Mouse (Mus musculus): ENCODE measurements around the gene Flt3l. TPM values are rescaled to one million over a fixed set of nuclear protein-coding genes. Genes with fewer than 3 reads are reported as not detected.
"Not testable (repeated sequence)": the region's sequence is repeated elsewhere in the genome, so short reads cannot be mapped to it uniquely, and the experiment has no call there.

Gene Flt3l
- polyA plus RNA-seq, 1 experiment from 2014 or later, result 0.85 TPM

- H3K27ac ChIP-seq, result peak overlapping the region; percentile 82; the same call in 1 of the 2 replicates
- no peaks in the 10 kb centered on the region for H3K9me3 ChIP-seq
- DNase-seq (ENCODE audit: low spot score), result no peak
- H3K36me3 ChIP-seq, result no peaks in the 10 kb centered on the region
- peaks cover 29% of the 10 kb centered on the region for H3K4me1 ChIP-seq (replicated peaks)
- 79% methylated on average over 3 of the region's 3 CpGs for WGBS
- peak overlapping the region; percentile 66 for H3K4me3 ChIP-seq
- peaks cover 40% of the 10 kb centered on the region for H3K27me3 ChIP-seq (ENCODE audit: insufficient read depth, poor library complexity, severe bottlenecking)
Observed at GRCm38 (mm10) chr7:45135370-45135769, 862 bp downstream of the Flt3l start.

DNA sequence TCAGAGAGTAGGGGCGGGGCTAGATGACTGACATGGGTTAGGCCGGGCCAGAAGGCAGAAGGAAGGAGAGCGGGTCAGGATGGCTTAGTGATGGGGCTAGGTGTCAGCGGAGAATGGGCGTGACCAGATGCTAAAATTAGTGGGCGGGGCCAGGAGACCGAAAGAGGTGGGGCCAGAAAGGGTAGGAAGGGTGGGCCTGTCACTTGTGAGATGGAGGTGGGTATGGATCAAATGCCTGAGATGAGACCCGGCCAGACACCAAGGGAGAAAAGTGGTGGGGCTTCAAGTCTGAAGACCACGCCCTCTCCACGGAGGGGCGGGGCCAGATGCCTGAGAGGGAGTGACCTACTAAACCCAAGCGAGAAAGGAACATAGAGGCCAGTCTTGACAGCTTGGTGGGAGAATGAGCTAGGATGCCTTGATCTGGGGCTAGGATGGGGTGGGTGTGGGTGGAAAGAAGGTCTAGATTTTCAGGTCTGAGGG lies 1.6 kb downstream of the Flt3l start:
- Histone ChIP-seq H3K27me3 (ENCODE audit: insufficient read depth, poor library complexity, severe bottlenecking) (peaks cover 40% of the 10 kb centered on the region), H3K4me3 (peak overlapping the region; percentile 19), H3K4me1 (replicated peaks) (peaks cover 33% of the 10 kb centered on the region), H3K9me3 (no peaks in the 10 kb centered on the region), H3K27ac (no peak overlapping the region), H3K36me3 (no peaks in the 10 kb centered on the region)
- no peak for DNase-seq (ENCODE audit: low spot score)
- 5% methylated on average over 12 of the region's 12 CpGs for WGBS

GRCm38 (mm10) chr7:45133446-45134159 lies 2.6 kb downstream of the Flt3l start:
- 73% methylated on average over 8 of the region's 8 CpGs for WGBS
- Histone ChIP-seq H3K4me3 (no peak overlapping the region), H3K4me1 (replicated peaks) (peaks cover 40% of the 10 kb centered on the region), H3K9me3 (no peaks in the 10 kb centered on the region), H3K36me3 (no peaks in the 10 kb centered on the region), H3K27me3 (ENCODE audit: insufficient read depth, poor library complexity, severe bottlenecking) (peaks cover 40% of the 10 kb centered on the region), H3K27ac (no peak overlapping the region)
- no peak for DNase-seq (ENCODE audit: low spot score)

- Histone ChIP-seq H3K9me3 (no peaks in the 10 kb centered on the region), H3K4me3 (no peak overlapping the region), H3K36me3 (peaks cover 12% of the 10 kb centered on the region), H3K27me3 (ENCODE audit: insufficient read depth, poor library complexity, severe bottlenecking) (peaks cover 26% of the 10 kb centered on the region), H3K27ac (peak overlapping the region; percentile 9; the same call in 1 of the 2 replicates), H3K4me1 (replicated peaks) (peaks cover 47% of the 10 kb centered on the region)
- no peak for DNase-seq (ENCODE audit: low spot score)
- WGBS, result 77% methylated on average over 11 of the region's 11 CpGs
Observed at GRCm38 (mm10) chr7:45131850-45132249, 4.4 kb downstream of the Flt3l start.

DNA sequence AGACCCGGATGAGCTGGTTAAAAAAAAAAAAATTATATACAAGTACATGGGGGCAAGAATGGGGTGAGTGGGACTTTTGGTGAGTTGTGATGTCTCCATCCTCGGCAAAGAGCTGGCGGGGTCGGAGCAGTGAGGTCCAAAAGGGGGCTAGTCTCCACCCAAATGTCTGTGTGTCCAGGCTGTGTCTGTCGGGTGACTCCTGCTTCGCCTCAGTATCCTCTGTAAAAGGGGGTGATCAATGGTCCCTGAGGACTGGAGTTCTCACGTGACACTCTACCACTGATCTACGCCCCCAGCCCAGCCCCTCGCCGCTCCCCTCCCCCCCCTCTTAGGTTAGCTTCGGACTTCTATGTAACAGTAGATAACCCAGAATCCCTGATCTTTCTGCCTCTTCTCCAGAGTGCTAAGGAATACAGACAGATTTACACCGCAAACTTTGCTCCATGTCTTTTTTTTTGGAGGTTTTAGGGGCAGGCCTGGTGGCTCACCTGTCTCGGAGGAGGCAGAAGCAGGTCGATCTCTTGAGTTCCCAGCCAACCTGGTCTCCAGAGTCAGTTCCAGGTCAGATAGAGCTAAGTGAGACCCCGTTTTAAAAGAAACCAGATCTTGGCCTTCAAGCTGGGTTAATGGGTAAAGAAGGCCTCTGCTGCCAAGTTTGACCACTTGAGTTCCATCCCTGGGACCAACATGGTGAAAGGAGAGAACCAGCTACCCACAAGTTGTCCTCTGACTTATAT lies 6.3 kb downstream of the Flt3l start:
- H3K4me3 ChIP-seq, result peak overlapping the region; percentile 90
- 44% methylated on average over 15 of the region's 15 CpGs for WGBS
- no peak for DNase-seq (ENCODE audit: low spot score)
- no peaks in the 10 kb centered on the region for H3K9me3 ChIP-seq
- H3K27ac ChIP-seq, result peak overlapping the region; percentile 100
- peaks cover 31% of the 10 kb centered on the region for H3K36me3 ChIP-seq
- H3K27me3 ChIP-seq (ENCODE audit: insufficient read depth, poor library complexity, severe bottlenecking), result peaks cover 13% of the 10 kb centered on the region
- peaks cover 55% of the 10 kb centered on the region for H3K4me1 ChIP-seq (replicated peaks)

- peaks cover 7% of the 10 kb centered on the region for H3K27me3 ChIP-seq (ENCODE audit: insufficient read depth, poor library complexity, severe bottlenecking)
Observed at GRCm38 (mm10) chr7:45129318-45129717, 6.9 kb downstream of the Flt3l start.

DNA sequence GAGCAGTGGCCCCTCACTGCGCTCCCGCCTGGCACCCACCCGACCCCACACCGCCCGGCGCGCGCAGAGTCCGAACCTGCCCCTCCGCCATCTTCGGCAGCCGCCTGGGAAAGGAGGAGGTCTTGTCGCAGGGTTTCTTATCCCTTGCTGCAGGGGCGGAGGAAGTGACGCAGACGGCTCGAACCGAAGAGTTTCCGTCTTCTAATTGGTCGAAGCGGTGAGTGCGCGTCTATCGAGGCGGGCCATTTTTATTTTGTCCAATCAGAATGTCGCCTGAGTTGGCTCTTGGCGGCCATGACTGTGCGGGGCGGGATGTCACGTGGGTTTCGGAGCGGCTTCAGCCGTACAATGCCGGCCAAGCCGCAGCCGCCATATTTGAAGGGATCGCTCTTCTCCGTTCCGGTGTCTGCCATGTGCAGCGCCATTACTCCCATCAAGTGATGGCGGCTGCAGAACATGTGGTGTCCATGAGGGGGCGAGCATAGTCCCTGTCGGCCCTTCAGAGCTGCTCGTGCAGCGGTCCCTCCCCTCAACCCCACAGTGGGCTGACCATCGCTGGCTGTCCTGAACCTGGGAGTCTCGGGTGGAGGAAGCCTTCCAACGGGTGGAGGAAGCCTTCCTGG lies 7.5 kb downstream of the Flt3l start, which contains the start of gene Rpl13a:
TSS of gene Rpl13a (minus strand) at position 138 of the 623 bp plus-strand sequence.
- WGBS, result under 1% methylated on average over 48 of the region's 48 CpGs
- H3K27ac ChIP-seq, result peak within 1 kb of the TSS; percentile 100

More at GRCm38 (mm10) chr7:45129318-45129717, 6.9 kb downstream of the Flt3l start:
- peak overlapping the region; percentile 100 for H3K27ac ChIP-seq
- H3K4me3 ChIP-seq, result peak overlapping the region; percentile 90
- peaks cover 32% of the 10 kb centered on the region for H3K36me3 ChIP-seq
- H3K9me3 ChIP-seq, result no peaks in the 10 kb centered on the region
- 2% methylated on average over 17 of the region's 17 CpGs for WGBS
- H3K4me1 ChIP-seq (replicated peaks), result peaks cover 56% of the 10 kb centered on the region
- DNase-seq (ENCODE audit: low spot score), result peak; percentile 78

GRCm38 (mm10) chr7:45127700-45128224 lies 8.5 kb downstream of the Flt3l start:
- Histone ChIP-seq H3K4me1 (replicated peaks) (peaks cover 55% of the 10 kb centered on the region), H3K27ac (peak overlapping the region; percentile 100), H3K9me3 (no peaks in the 10 kb centered on the region), H3K4me3 (peak overlapping the region; percentile 90), H3K36me3 (peaks cover 38% of the 10 kb centered on the region), H3K27me3 (ENCODE audit: insufficient read depth, poor library complexity, severe bottlenecking) (no peaks in the 10 kb centered on the region)
- DNase-seq (ENCODE audit: low spot score), result no peak
- 2% methylated on average over 6 of the region's 6 CpGs for WGBS

More for the DNA sequence above, 7.5 kb downstream of the Flt3l start, which contains the start of gene Rpl13a:
- Histone ChIP-seq H3K4me1 (replicated peaks) (peaks cover 50% of the 10 kb centered on the region), H3K36me3 (peaks cover 32% of the 10 kb centered on the region), H3K27me3 (ENCODE audit: insufficient read depth, poor library complexity, severe bottlenecking) (peaks cover 2% of the 10 kb centered on the region; the same call in 1 of the 2 replicates), H3K4me3 (peak within 1 kb of the TSS; percentile 90), H3K9me3 (no peaks in the 10 kb centered on the region)
- DNase-seq (ENCODE audit: low spot score), result peak; percentile 99

DNA sequence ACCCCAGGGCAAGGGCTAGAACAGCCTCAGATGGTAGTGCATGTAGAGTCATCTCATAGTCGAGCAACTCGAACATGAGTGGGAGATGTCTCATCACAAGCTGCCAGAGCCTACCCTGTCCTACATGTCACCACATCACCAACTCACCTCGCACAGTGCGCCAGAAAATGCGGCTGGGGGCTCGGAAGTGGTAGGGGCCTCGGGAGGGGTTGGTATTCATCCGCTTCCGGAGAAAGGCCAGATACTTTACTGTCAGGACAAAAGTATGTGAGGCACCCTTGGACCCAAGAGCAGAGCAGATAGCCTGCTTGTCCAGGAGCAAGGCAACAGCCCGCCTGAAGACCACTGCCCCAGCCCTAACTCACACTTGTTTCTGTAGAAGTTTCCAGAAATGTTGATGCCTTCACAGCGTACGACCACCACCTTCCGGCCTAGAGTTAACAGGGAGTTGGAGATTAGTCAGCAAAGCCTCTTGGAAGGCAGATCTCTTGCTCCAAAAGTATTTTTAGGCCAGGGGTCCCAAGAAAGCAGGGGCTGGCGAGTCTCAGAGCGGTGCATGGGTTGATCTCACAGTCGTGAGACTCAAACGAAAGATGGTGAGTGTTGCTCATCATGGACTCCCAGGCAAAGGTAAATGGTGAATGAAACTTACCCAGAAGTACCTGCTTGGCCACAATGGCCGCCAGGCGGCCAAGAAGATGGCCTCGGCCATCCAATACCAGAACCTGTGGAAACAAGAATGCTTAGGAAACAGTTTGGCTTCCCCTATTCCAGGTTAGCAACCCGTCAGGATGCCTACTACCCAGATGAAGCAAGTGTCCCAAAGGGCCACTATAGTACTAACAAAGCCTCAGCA lies 9.2 kb downstream of the Flt3l start:
- peak overlapping the region; percentile 90 for H3K4me3 ChIP-seq
- no peaks in the 10 kb centered on the region for H3K9me3 ChIP-seq
- H3K27ac ChIP-seq, result peak overlapping the region; percentile 100
- 53% methylated on average over 21 of the region's 21 CpGs for WGBS
- DNase-seq (ENCODE audit: low spot score), result peak; percentile 40
- H3K4me1 ChIP-seq (replicated peaks), result peaks cover 60% of the 10 kb centered on the region
- H3K36me3 ChIP-seq, result peaks cover 45% of the 10 kb centered on the region
- no peaks in the 10 kb centered on the region for H3K27me3 ChIP-seq (ENCODE audit: insufficient read depth, poor library complexity, severe bottlenecking)

DNA sequence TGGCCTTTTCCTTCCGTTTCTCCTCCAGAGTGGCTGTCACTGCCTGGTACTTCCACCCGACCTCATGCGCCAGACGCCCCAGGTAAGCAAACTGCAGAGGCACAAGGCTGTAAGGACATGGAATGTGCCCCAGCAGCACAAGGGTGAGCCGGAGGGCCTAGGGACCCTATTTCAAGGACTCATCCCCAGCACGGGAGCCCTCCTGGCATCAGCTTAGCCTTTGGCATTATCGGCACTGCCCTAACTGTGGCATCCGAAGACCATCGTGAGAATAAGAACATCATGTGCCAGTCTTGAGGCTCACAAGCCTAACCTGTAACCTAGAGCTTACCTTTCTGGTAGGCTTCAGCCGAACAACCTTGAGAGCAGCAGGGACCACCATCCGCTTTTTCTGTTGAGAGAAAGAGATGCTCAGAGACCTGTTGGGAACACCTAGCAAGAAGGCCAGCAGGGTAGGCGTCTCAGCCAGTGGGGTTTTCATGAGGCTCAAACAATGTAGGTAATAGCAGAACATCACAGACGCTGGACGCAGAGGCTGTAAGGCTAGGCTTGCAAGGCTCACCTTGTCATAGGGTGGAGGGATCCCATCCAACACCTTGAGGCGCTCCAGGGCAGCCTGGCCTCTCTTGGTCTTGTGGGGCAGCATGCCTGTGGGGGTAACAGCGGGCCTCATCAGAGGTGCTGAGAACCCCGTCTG lies 9.9 kb downstream of the Flt3l start:
- 81% methylated on average over 17 of the region's 17 CpGs for WGBS
- no peak for DNase-seq (ENCODE audit: low spot score)
- peak overlapping the region; percentile 100 for H3K27ac ChIP-seq
- H3K4me1 ChIP-seq (replicated peaks), result peaks cover 67% of the 10 kb centered on the region
- H3K4me3 ChIP-seq, result peak overlapping the region; percentile 90
- no peaks in the 10 kb centered on the region for H3K9me3 ChIP-seq
- no peaks in the 10 kb centered on the region for H3K27me3 ChIP-seq (ENCODE audit: insufficient read depth, poor library complexity, severe bottlenecking)
- peaks cover 53% of the 10 kb centered on the region for H3K36me3 ChIP-seq

- Histone ChIP-seq H3K4me1 (replicated peaks) (peaks cover 71% of the 10 kb centered on the region), H3K27ac (peak overlapping the region; percentile 99), H3K36me3 (peaks cover 59% of the 10 kb centered on the region), H3K4me3 (peak overlapping the region; percentile 90)
- DNase-seq (ENCODE audit: low spot score), result peak; percentile 35
- not testable (repeated sequence) for H3K9me3 ChIP-seq; H3K27me3 ChIP-seq (ENCODE audit: insufficient read depth, poor library complexity, severe bottlenecking)
- WGBS, result 67% methylated on average over 5 of the region's 5 CpGs
Observed at GRCm38 (mm10) chr7:45125649-45126048, 10.6 kb downstream of the Flt3l start.
